ENCODE assay signal across 16 mouse cellular contexts in the genomic region with DNA sequence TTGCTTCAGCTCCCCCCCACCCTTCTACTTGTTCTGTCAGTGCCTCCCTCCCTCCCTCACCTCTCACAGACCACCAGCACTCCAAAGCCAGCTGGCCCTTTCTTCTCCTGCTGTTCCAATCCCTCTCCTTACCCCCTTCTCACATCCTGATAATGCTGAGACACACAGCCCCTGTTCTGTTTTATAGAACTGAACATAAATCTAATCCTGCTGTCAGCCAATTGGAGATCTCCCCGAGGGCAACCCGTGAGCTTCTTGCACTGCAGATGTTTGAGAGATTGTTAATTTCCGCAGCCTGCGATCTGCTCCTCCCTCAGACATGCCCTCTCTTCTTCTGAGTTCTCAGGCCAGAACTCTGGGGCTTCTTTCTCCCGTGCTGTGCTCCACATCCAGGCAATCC.
DNase-seq lines count a peak whose midpoint lies in the region; ATAC-seq lines count a peak whose summit lies in the region.
"Had no signal": no experiment of that assay in that cellular context is flagged by ENCODE, and none has a peak within 500 bp of the region (broad histone marks: within the 10 kb centered on the region; RNA-seq: fewer than 3 reads in every experiment).

No protein-coding gene starts in this region.

- no peaks in the 10 kb centered on the region for H3K36me3 ChIP-seq in limb, embryonic 11.5 days (ENCODE audit: control insufficient read depth, insufficient read depth, low read length)
- no peaks in the 10 kb centered on the region for H3K36me3 ChIP-seq in limb, embryonic 10.5 days
- H3K36me3 ChIP-seq in embryonic facial prominence, embryonic 14.5 days (ENCODE audit: control insufficient read depth, insufficient read depth, low read length): no peaks in the 10 kb centered on the region
- H3K36me3 ChIP-seq in hindbrain, embryonic 16.5 days (ENCODE audit: control insufficient read depth, insufficient read depth, low read length): no peaks in the 10 kb centered on the region
- H3K36me3 ChIP-seq in neural tube, embryonic 14.5 days (ENCODE audit: control insufficient read depth, insufficient read depth, low read length): no peaks in the 10 kb centered on the region

- no peak overlapping the region for H3K4me3 ChIP-seq in limb, embryonic 11.5 days (ENCODE audit: low read depth, low read length)
- no peak overlapping the region for H3K4me3 ChIP-seq in limb, embryonic 10.5 days
- no peak overlapping the region for H3K4me3 ChIP-seq in embryonic facial prominence, embryonic 14.5 days (ENCODE audit: low read depth, low read length)
- H3K4me3 ChIP-seq in hindbrain, embryonic 16.5 days (ENCODE audit: low read length): no peak overlapping the region
- H3K4me3 ChIP-seq in neural tube, embryonic 14.5 days (ENCODE audit: low read depth, low read length): no peak overlapping the region
- H3K4me3 ChIP-seq: left cerebral cortex, adult 2 months had no signal

- peak; percentile 48; the same call in 1 of the 2 replicates for ATAC-seq in limb, embryonic 11.5 days (ENCODE audit: insufficient number of reproducible peaks, low FRiP score, low TSS enrichment, low read depth)
- peak; percentile 44; the same call in 1 of the 2 replicates for ATAC-seq in embryonic facial prominence, embryonic 14.5 days (ENCODE audit: low read depth)
- peak; percentile 52 for ATAC-seq in hindbrain, embryonic 16.5 days
- peak; percentile 45; the same call in 1 of the 2 replicates for ATAC-seq in neural tube, embryonic 14.5 days (ENCODE audit: low read depth)
- ATAC-seq: CD4-positive, CD25-positive, alpha-beta regulatory T cell, adult 4 months had no signal

- H3K9me3 ChIP-seq in limb, embryonic 11.5 days (ENCODE audit: control insufficient read depth, low read length): no peaks in the 10 kb centered on the region
- no peaks in the 10 kb centered on the region for H3K9me3 ChIP-seq in limb, embryonic 10.5 days (replicated peaks)
- no peaks in the 10 kb centered on the region for H3K9me3 ChIP-seq in embryonic facial prominence, embryonic 14.5 days (ENCODE audit: control insufficient read depth, low read length)
- no peaks in the 10 kb centered on the region for H3K9me3 ChIP-seq in hindbrain, embryonic 16.5 days (ENCODE audit: control insufficient read depth, low read length)
- H3K9me3 ChIP-seq in neural tube, embryonic 14.5 days (ENCODE audit: control insufficient read depth, low read length): no peaks in the 10 kb centered on the region

- intact Hi-C loops in left cerebral cortex, postnatal 25 days (cut with DNase I): no loop called here

- no peak overlapping the region for H3K27ac ChIP-seq in limb, embryonic 11.5 days (replicated peaks; ENCODE audit: low read depth, low read length)
- no peak overlapping the region for H3K27ac ChIP-seq in limb, embryonic 10.5 days
- H3K27ac ChIP-seq in embryonic facial prominence, embryonic 14.5 days (replicated peaks; ENCODE audit: low read depth, low read length): no peak overlapping the region
- no peak overlapping the region for H3K27ac ChIP-seq in hindbrain, embryonic 16.5 days (ENCODE audit: low read depth, low read length)
- no peak overlapping the region for H3K27ac ChIP-seq in neural tube, embryonic 14.5 days (ENCODE audit: low read depth, low read length)
- H3K27ac ChIP-seq: left cerebral cortex, adult 2 months had no signal

- no peak for DNase-seq in limb, embryonic 11.5 days (ENCODE audit: low spot score)
- DNase-seq in limb, embryonic 10.5 days (ENCODE audit: low spot score): no peak
- no peak for DNase-seq in embryonic facial prominence, embryonic 14.5 days (ENCODE audit: low spot score)
- DNase-seq in thymus, postnatal 10 days (ENCODE audit: low spot score in 2 of 2): no peak
- DNase-seq in left cerebral cortex, postnatal 25 days (ENCODE audit: low spot score in 2 of 2): no peak
- DNase-seq: adrenal gland, postnatal 10 days; cerebellum, adult 8-10 months; kidney, adult 8-10 months; liver; lung, adult 2 months; lung, postnatal 4 days; right cerebral cortex, postnatal 25 days had no signal

- H3K4me2 ChIP-seq in limb, embryonic 11.5 days (ENCODE audit: low read depth, severe bottlenecking): no peak overlapping the region
- H3K4me2 ChIP-seq in embryonic facial prominence, embryonic 14.5 days (ENCODE audit: low read depth, low read length): no peak overlapping the region
- H3K4me2 ChIP-seq in hindbrain, embryonic 16.5 days (ENCODE audit: low read length): no peak overlapping the region
- no peak overlapping the region for H3K4me2 ChIP-seq in neural tube, embryonic 14.5 days (ENCODE audit: low read depth, low read length)

- no peaks in the 10 kb centered on the region for H3K4me1 ChIP-seq in limb, embryonic 11.5 days (ENCODE audit: control insufficient read depth, insufficient read depth, low read length)
- H3K4me1 ChIP-seq in limb, embryonic 10.5 days: peaks cover 8% of the 10 kb centered on the region; the same call in 1 of the 2 replicates
- 0 out of 2 replicates have a peak, but pooled peaks cover 6% of the 10 kb centered on the region for H3K4me1 ChIP-seq in embryonic facial prominence, embryonic 14.5 days (ENCODE audit: control insufficient read depth, insufficient read depth, low read length)
- no peaks in the 10 kb centered on the region for H3K4me1 ChIP-seq in hindbrain, embryonic 16.5 days (ENCODE audit: control insufficient read depth, insufficient read depth, low read depth, low read length)
- H3K4me1 ChIP-seq in neural tube, embryonic 14.5 days (ENCODE audit: control insufficient read depth, insufficient read depth, low read length): no peaks in the 10 kb centered on the region

- no peak overlapping the region for H3K9ac ChIP-seq in limb, embryonic 11.5 days (ENCODE audit: low read length)
- H3K9ac ChIP-seq in embryonic facial prominence, embryonic 14.5 days (ENCODE audit: low read depth, low read length): no peak overlapping the region
- H3K9ac ChIP-seq in hindbrain, embryonic 16.5 days (ENCODE audit: low read depth, low read length): no peak overlapping the region
- H3K9ac ChIP-seq in neural tube, embryonic 14.5 days (replicated peaks; ENCODE audit: low read depth, low read length): no peak overlapping the region

- WGBS in limb, embryonic 11.5 days: 22% methylated on average over 5 of the region's 5 CpGs
- 31% methylated on average over 5 of the region's 5 CpGs for WGBS in limb, embryonic 10.5 days
- WGBS in embryonic facial prominence, embryonic 14.5 days: 28% methylated on average over 5 of the region's 5 CpGs
- 39% methylated on average over 5 of the region's 5 CpGs for WGBS in hindbrain, embryonic 16.5 days
- WGBS in neural tube, embryonic 14.5 days: 13% methylated on average over 5 of the region's 5 CpGs

- H3K27me3 ChIP-seq in limb, embryonic 11.5 days (ENCODE audit: control insufficient read depth, insufficient read depth, low read length): no peaks in the 10 kb centered on the region
- no peaks in the 10 kb centered on the region for H3K27me3 ChIP-seq in limb, embryonic 10.5 days (ENCODE audit: low read depth, poor library complexity, severe bottlenecking)
- no peaks in the 10 kb centered on the region for H3K27me3 ChIP-seq in embryonic facial prominence, embryonic 14.5 days (replicated peaks; ENCODE audit: control insufficient read depth, insufficient read depth, low read length)
- no peaks in the 10 kb centered on the region for H3K27me3 ChIP-seq in hindbrain, embryonic 16.5 days (replicated peaks; ENCODE audit: control insufficient read depth, insufficient read depth, low read length)
- no peaks in the 10 kb centered on the region for H3K27me3 ChIP-seq in neural tube, embryonic 14.5 days (ENCODE audit: control insufficient read depth, insufficient read depth, low read length)
